Mouse (Mus musculus) hindbrain, embryonic 14.5 days (tissue): ENCODE data around the gene 4930404N11Rik. TPM values are rescaled to one million over a fixed set of nuclear protein-coding genes. Genes with fewer than 3 reads are reported as not detected.

Source experiments
- ATAC-seq: fragments of 200-750 bp; cut with Nextera tagmentation; 2 replicates; pipeline ENCODE4 v1.8.0; 2017; ENCODE audit warnings: moderate number of reproducible peaks, mild to moderate bottlenecking, moderate TSS enrichment, moderate library complexity; ENCODE audit not compliant: low FRiP score
- DNase-seq: peaks from one replicate; pipeline ENCODE4 v3.0.0-alpha.2; 2015; ENCODE audit warnings: low spot score
- H3K27ac ChIP-seq: fragments of 300-500 bp; sonication (generic); 2 replicates; pipeline ENCODE4 v1.5.1; 2014; ENCODE audit warnings: mild to moderate bottlenecking, moderate library complexity
- H3K27me3 ChIP-seq: fragments of 300-500 bp; sonication (generic); 2 replicates; pipeline ENCODE4 v1.6.1; 2014; ENCODE audit warnings: mild to moderate bottlenecking, low read length, mixed read lengths; ENCODE audit not compliant: control insufficient read depth, insufficient read depth
- H3K36me3 ChIP-seq: fragments of 300-500 bp; sonication (generic); replicated peaks from 2 replicates; pipeline ENCODE4 v1.6.1; 2014; ENCODE audit not compliant: control insufficient read depth, insufficient read depth
- H3K4me1 ChIP-seq: fragments of 300-500 bp; sonication (generic); replicated peaks from 2 replicates; pipeline ENCODE4 v1.6.1; 2014; ENCODE audit warnings: antibody characterized with exemption, low read length, mixed read lengths; ENCODE audit not compliant: control insufficient read depth, insufficient read depth
- H3K4me2 ChIP-seq: fragments of 300-500 bp; sonication (generic); replicated peaks from 2 replicates; pipeline ENCODE4 v1.6.1; 2014; ENCODE audit warnings: mild to moderate bottlenecking, moderate library complexity
- H3K4me3 ChIP-seq: fragments of 300-500 bp; sonication (generic); replicated peaks from 2 replicates; pipeline ENCODE4 v1.5.1; 2014; ENCODE audit warnings: mild to moderate bottlenecking, low read length
- H3K9ac ChIP-seq: fragments of 300-500 bp; sonication (generic); 2 replicates; pipeline ENCODE4 v1.6.1; 2014
- H3K9me3 ChIP-seq: fragments of 300-500 bp; sonication (generic); 2 replicates; pipeline ENCODE4 v1.6.1; 2016; ENCODE audit warnings: low read length; ENCODE audit not compliant: control insufficient read depth
- WGBS: fragments of 180-500 bp; shearing (Covaris S2); extraction: QIAGEN DNeasy Blood & Tissue Kit; methylation state at CpG from one replicate; pipeline ENCODE4 v1.1.7; 2014; 5-methylcytosine and 5-hydroxymethylcytosine counted together
- polyA plus RNA-seq: library from polyadenylated mRNA; unstranded; fragments of >200 nt; fragmentation: Nextera tagmentation; extraction: Ambion mirVana; gene quantifications from 2 replicates; pipeline ENCODE4 v1.2.1, GENCODE M21; 2014

Gene 4930404N11Rik
- polyA plus RNA-seq, 1 experiment from 2014 or later: 0.59 TPM

GRCm38 (mm10) chr10:81377362-81377664, 11.7 kb upstream of the 4930404N11Rik start:
- Histone ChIP-seq H3K27ac (no peak overlapping the region), H3K4me1 (peaks cover 24% of the 10 kb centered on the region), H3K9me3 (no peaks in the 10 kb centered on the region), H3K4me3 (peak overlapping the region; percentile 81), H3K27me3 (no peaks in the 10 kb centered on the region), H3K4me2 (peak overlapping the region; percentile 87), H3K9ac (peak overlapping the region; percentile 90), H3K36me3 (peaks cover 28% of the 10 kb centered on the region)
- ATAC-seq (no peak), DNase-seq (no peak)
- WGBS: 71% methylated on average over 2 of the region's 2 CpGs

DNA sequence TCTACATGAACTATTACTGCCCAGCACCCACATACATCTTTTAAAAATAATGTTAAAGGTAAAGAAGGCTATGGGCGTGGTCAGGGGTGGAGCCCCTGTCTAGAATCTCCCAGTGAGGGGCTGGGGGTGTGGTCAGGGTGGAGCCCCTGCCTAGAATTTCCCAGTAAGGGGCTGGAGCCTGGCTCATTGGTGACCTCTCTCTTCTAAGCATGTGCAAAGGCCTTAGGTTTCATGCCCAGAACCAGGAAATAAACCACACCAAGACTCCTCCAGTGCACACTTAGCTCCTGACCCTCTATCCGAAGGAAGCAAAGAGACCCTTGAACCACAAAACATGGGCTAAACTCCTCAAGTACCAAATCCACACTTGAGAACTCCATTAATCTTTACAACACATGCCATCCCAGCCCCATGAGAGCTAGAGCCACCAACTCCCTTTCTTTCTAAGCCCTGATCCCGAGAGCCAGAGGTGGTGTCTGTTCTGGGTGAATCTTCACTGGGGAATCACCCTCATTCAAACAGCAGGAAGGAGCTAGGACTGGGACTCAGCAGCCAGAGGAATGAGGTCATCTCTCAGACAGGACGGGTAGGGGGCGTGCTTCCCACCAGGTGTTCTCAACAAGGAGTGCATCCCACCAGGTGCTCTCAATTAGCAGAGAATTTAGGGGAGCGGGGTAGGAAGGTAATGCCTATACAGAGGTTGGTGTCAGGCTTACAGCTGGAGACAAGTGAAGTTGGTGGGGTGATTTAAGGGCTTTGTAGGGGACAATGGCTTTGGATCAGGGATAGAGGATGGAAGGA, 11.1 kb upstream of the 4930404N11Rik start:
- Histone ChIP-seq H3K4me3 (peak overlapping the region; percentile 81), H3K27ac (no peak overlapping the region), H3K36me3 (peaks cover 28% of the 10 kb centered on the region), H3K9me3 (no peaks in the 10 kb centered on the region), H3K9ac (peak overlapping the region; percentile 90), H3K4me1 (peaks cover 24% of the 10 kb centered on the region), H3K27me3 (no peaks in the 10 kb centered on the region), H3K4me2 (peak overlapping the region; percentile 87)
- ATAC-seq: no peak
- WGBS: 38% methylated on average over 6 of the region's 6 CpGs
- no peak for DNase-seq

- ATAC-seq (no peak), DNase-seq (no peak)
- Histone ChIP-seq H3K9me3 (no peaks in the 10 kb centered on the region), H3K27me3 (no peaks in the 10 kb centered on the region), H3K4me2 (no peak overlapping the region), H3K9ac (no peak overlapping the region), H3K27ac (no peak overlapping the region), H3K4me3 (no peak overlapping the region), H3K36me3 (peaks cover 38% of the 10 kb centered on the region), H3K4me1 (peaks cover 24% of the 10 kb centered on the region)
- WGBS: 94% methylated on average over 10 of the region's 10 CpGs
These were observed 9.7 kb upstream of the 4930404N11Rik start for GRCm38 (mm10) chr10:81375322-81375721.

- no peak for ATAC-seq
- Histone ChIP-seq H3K27ac (no peak overlapping the region), H3K9me3 (no peaks in the 10 kb centered on the region), H3K9ac (no peak overlapping the region), H3K36me3 (peaks cover 56% of the 10 kb centered on the region), H3K4me3 (no peak overlapping the region), H3K27me3 (peaks cover 21% of the 10 kb centered on the region), H3K4me1 (peaks cover 18% of the 10 kb centered on the region), H3K4me2 (no peak overlapping the region)
- 59% methylated on average over 6 of the region's 6 CpGs for WGBS
- no peak for DNase-seq
These were observed 1.5 kb upstream of the 4930404N11Rik start for GRCm38 (mm10) chr10:81367207-81367495.

GRCm38 (mm10) chr10:81366477-81367206, 1.0 kb upstream of the 4930404N11Rik start:
- H3K36me3 ChIP-seq: peaks cover 56% of the 10 kb centered on the region

GRCm38 (mm10) chr10:81365073-81365472, 543 bp downstream of the 4930404N11Rik start:
- ATAC-seq: no peak
- H3K4me1 ChIP-seq: peaks cover 18% of the 10 kb centered on the region
- peaks cover 21% of the 10 kb centered on the region for H3K27me3 ChIP-seq
- no peak for DNase-seq
- H3K27ac ChIP-seq: no peak overlapping the region
- 36% methylated on average over 4 of the region's 4 CpGs for WGBS
- H3K9ac ChIP-seq: no peak overlapping the region; the same call in 1 of the 2 replicates
- H3K9me3 ChIP-seq: no peaks in the 10 kb centered on the region
- H3K4me2 ChIP-seq: peak overlapping the region; percentile 45; the same call in 1 of the 2 replicates
- H3K4me3 ChIP-seq: no peak overlapping the region
- peaks cover 47% of the 10 kb centered on the region for H3K36me3 ChIP-seq

More at GRCm38 (mm10) chr10:81366477-81367206, 1.0 kb upstream of the 4930404N11Rik start:
- no peaks in the 10 kb centered on the region for H3K9me3 ChIP-seq
- H3K4me2 ChIP-seq: no peak overlapping the region
- H3K27me3 ChIP-seq: peaks cover 21% of the 10 kb centered on the region
- DNase-seq (no peak), ATAC-seq (no peak)
- H3K4me1 ChIP-seq: peaks cover 18% of the 10 kb centered on the region
- WGBS: 78% methylated on average over 6 of the region's 6 CpGs
- H3K4me3 ChIP-seq: no peak overlapping the region
- H3K27ac ChIP-seq: no peak overlapping the region
- H3K9ac ChIP-seq: no peak overlapping the region

GRCm38 (mm10) chr10:81364666-81365065, 950 bp downstream of the 4930404N11Rik start:
- 10% methylated on average over 28 of the region's 28 CpGs for WGBS
- Histone ChIP-seq H3K27ac (no peak overlapping the region), H3K36me3 (peaks cover 43% of the 10 kb centered on the region), H3K27me3 (peaks cover 21% of the 10 kb centered on the region), H3K4me3 (peak overlapping the region; percentile 19), H3K9ac (peak overlapping the region; percentile 40), H3K9me3 (no peaks in the 10 kb centered on the region), H3K4me2 (peak overlapping the region; percentile 45), H3K4me1 (peaks cover 18% of the 10 kb centered on the region)
- ATAC-seq: no peak
- no peak for DNase-seq

- Histone ChIP-seq H3K4me3 (peak overlapping the region; percentile 19), H3K4me1 (peaks cover 20% of the 10 kb centered on the region), H3K27me3 (peaks cover 21% of the 10 kb centered on the region), H3K9ac (peak overlapping the region; percentile 40), H3K4me2 (peak overlapping the region; percentile 45), H3K27ac (no peak overlapping the region), H3K36me3 (peaks cover 33% of the 10 kb centered on the region), H3K9me3 (no peaks in the 10 kb centered on the region)
- no peak; the same call in 1 of the 2 replicates for ATAC-seq
- 15% methylated on average over 48 of the region's 54 CpGs for WGBS
- DNase-seq: no peak
These were observed 1.9 kb downstream of the 4930404N11Rik start for GRCm38 (mm10) chr10:81363436-81364346.
